Mouse (Mus musculus) lung, postnatal 0 days (tissue): ENCODE results near the gene Gm36079. TPM values are rescaled to one million over a fixed set of nuclear protein-coding genes. Genes with fewer than 3 reads are reported as not detected.
"Not testable (repeated sequence)": the region's sequence is repeated elsewhere in the genome, so short reads cannot be mapped to it uniquely, and the experiment has no call there.

ENCODE experiments used
- ATAC-seq: fragments of 200-750 bp; cut with Nextera tagmentation; 2 replicates; pipeline ENCODE4 v1.8.0; 2017; ENCODE audit warnings: moderate library complexity
- DNase-seq: peaks from one replicate; pipeline ENCODE4 v3.0.0-alpha.2; 2016; ENCODE audit warnings: low spot score
- H3K27ac ChIP-seq: fragments of 300-500 bp; sonication (generic); 2 replicates; pipeline ENCODE4 v1.5.1; 2014; ENCODE audit warnings: antibody characterized with exemption, mild to moderate bottlenecking, low read length, mixed read lengths
- H3K27me3 ChIP-seq: fragments of 300-500 bp; sonication (generic); replicated peaks from 2 replicates; pipeline ENCODE4 v1.6.1; 2014; ENCODE audit warnings: low read length, mixed read lengths; ENCODE audit not compliant: insufficient read depth
- H3K36me3 ChIP-seq: fragments of 300-500 bp; sonication (generic); 2 replicates; pipeline ENCODE4 v1.6.1; 2014; ENCODE audit warnings: low read length, mixed read lengths; ENCODE audit not compliant: insufficient read depth
- H3K4me1 ChIP-seq: fragments of 300-500 bp; sonication (generic); 2 replicates; pipeline ENCODE4 v1.6.1; 2014; ENCODE audit warnings: antibody characterized with exemption, low read depth, low read length, mixed read lengths; ENCODE audit not compliant: insufficient read depth
- H3K4me2 ChIP-seq: fragments of 300-500 bp; sonication (generic); replicated peaks from 2 replicates; pipeline ENCODE4 v1.6.1; 2014; ENCODE audit warnings: low read depth, mild to moderate bottlenecking, low read length, moderate library complexity, mixed read lengths
- H3K4me3 ChIP-seq: fragments of 300-500 bp; sonication (generic); 2 replicates; pipeline ENCODE4 v1.5.1; 2014; ENCODE audit warnings: low read depth, low read length
- H3K9ac ChIP-seq: fragments of 300-500 bp; sonication (generic); replicated peaks from 2 replicates; pipeline ENCODE4 v1.6.1; 2014; ENCODE audit warnings: low read depth, mild to moderate bottlenecking
- H3K9me3 ChIP-seq: fragments of 300-500 bp; sonication (generic); 2 replicates; pipeline ENCODE4 v1.6.1; 2016; ENCODE audit warnings: low read length, mixed read lengths
- CTCF ChIP-seq: IDR thresholded peaks from 2 replicates; pipeline ENCODE4 v1.5.1; 2016; ENCODE audit warnings: antibody characterized with exemption, mild to moderate bottlenecking
- WGBS: fragments of 180-500 bp; shearing (Covaris S2); extraction: QIAGEN DNeasy Blood & Tissue Kit; methylation state at CpG from one replicate; pipeline ENCODE4 v1.1.7; 2014; 5-methylcytosine and 5-hydroxymethylcytosine counted together
- polyA plus RNA-seq: library from polyadenylated mRNA; unstranded; fragments of >200 nt; fragmentation: Nextera tagmentation; extraction: Ambion mirVana; gene quantifications from 2 replicates; pipeline ENCODE4 v1.2.1, GENCODE M21; 2015

Gene Gm36079
- polyA plus RNA-seq, 1 experiment from 2014 or later, result not detected

DNA sequence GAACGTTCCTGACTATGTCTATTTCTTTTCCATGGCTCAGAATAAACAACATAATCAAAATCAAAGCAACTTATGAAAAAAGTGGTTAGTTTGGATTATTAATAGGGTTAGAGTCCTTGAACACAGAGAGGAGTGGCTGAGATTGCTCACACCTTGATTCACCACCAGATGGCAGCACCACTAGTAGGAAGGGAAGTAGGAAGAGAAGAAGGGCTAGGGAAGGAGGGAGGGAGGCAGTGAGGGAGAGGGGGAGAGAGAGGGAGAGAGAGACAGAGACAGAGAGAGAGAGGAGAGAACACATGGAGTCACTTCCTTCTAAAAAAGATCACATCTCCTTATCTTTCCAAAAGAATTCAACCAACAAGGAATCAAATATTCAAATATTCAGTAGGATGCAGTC lies 14.3 kb upstream of the Gm36079 start:
- H3K27me3 ChIP-seq, H3K27ac ChIP-seq, H3K4me3 ChIP-seq, H3K4me1 ChIP-seq, H3K4me2 ChIP-seq, H3K36me3 ChIP-seq, H3K9me3 ChIP-seq, H3K9ac ChIP-seq, ATAC-seq: not testable (repeated sequence)
- DNase-seq, result peak; percentile 4
- no CpG with 5 or more reads among the region's 1 CpGs for WGBS
- peak; percentile 49 for TF ChIP-seq CTCF

DNA sequence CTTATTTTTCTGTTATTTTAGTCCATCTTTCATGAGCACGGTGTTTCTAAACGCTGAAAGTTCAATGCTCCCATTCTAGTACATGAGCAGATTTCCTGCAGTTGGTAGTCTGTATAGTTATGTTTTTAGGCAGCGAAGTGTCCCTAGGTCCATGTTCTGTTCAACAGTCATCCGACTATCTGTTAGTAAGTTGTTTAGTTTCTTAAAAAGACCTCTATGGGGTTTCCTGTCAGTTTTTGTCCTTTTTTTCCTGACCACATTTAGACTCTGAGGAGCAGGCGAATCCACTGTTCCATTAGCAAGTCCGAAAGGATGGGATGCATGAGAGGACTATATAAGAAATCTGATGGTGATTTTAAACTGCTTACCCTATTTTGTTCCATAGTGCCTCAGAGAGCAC lies 11.1 kb upstream of the Gm36079 start:
- DNase-seq, H3K27me3 ChIP-seq, H3K36me3 ChIP-seq, H3K4me3 ChIP-seq, H3K9me3 ChIP-seq, ATAC-seq, H3K4me1 ChIP-seq, H3K27ac ChIP-seq, H3K9ac ChIP-seq, H3K4me2 ChIP-seq: not testable (repeated sequence)
- WGBS, result 10% methylated on average over 6 of the region's 6 CpGs

DNA sequence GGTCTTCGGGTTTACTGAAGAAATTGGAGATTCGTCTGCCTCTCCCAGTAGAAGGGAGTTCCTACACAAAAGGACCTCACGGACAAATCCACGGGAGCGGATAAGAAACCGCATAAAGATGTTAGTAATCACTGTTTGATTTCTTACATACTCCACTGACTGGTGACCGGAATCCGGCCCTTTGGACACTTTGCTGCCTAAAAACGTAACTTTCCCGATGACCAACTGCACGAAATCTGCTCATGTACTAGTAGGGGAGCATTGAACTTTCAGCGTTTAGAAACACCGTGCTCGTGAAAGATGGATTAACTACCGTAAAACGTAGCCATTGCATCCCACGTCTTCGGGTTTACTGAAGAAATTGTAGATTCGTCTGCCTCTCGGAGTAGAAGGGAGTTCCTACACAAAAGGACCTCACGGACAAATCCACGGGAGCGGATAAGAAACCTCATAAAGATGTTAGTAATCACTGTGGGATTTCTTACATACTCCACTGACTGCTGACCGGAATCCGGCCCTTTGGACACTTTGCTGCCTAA lies 9.8 kb upstream of the Gm36079 start:
- H3K4me3 ChIP-seq, H3K27ac ChIP-seq, H3K9me3 ChIP-seq, DNase-seq, H3K27me3 ChIP-seq, ATAC-seq, H3K9ac ChIP-seq, H3K4me2 ChIP-seq, H3K4me1 ChIP-seq, H3K36me3 ChIP-seq: not testable (repeated sequence)
- 1% methylated on average over 23 of the region's 25 CpGs for WGBS

DNA sequence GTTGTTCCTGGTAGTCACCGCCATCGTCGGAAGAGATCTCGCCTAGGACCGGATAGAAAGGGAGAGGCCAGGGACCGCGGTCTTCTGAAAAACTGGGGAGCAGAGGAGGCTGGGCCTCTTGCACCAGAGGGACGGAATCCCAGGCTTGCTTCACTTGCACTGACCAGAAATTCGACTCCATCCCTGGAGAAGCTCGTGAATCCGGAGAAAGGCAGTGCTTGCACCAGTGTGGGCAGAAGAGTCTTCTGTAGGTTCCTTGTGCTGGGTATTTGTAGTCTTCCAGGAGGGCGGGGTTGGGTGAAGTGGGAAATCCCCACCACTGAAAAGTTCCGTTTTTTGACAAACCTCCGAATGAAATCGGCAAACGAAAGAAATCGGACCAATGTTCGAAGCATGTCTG lies 8.3 kb upstream of the Gm36079 start:
- H3K27me3 ChIP-seq, H3K9me3 ChIP-seq, H3K4me2 ChIP-seq, H3K4me1 ChIP-seq, ATAC-seq, H3K27ac ChIP-seq, H3K9ac ChIP-seq, DNase-seq, H3K4me3 ChIP-seq, H3K36me3 ChIP-seq: not testable (repeated sequence)
- 3% methylated on average over 9 of the region's 18 CpGs for WGBS

DNA sequence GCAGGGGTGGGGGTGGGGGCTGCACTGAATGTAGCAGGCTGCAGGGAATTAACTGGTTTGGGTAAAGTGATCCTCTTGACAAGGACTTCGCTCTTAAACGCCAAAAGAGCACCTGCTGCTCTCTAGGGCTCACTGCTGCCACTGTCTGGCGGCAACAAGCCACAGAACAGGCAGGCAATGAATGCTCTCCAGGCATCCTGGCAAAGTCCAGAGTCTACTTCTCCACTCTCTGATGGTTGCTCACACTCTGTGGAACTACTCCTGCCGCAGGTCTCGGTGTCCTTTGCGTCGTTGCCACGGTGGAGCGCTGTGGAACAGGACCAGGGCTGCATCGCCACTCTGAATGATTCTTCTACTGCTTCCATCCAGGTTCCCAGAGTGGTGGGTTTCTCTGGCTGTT lies 7.8 kb upstream of the Gm36079 start:
- H3K9me3 ChIP-seq, DNase-seq, H3K4me2 ChIP-seq, H3K27ac ChIP-seq, H3K27me3 ChIP-seq, H3K4me1 ChIP-seq, ATAC-seq, H3K9ac ChIP-seq, H3K36me3 ChIP-seq, H3K4me3 ChIP-seq: not testable (repeated sequence)
- 3% methylated on average over 3 of the region's 10 CpGs for WGBS

DNA sequence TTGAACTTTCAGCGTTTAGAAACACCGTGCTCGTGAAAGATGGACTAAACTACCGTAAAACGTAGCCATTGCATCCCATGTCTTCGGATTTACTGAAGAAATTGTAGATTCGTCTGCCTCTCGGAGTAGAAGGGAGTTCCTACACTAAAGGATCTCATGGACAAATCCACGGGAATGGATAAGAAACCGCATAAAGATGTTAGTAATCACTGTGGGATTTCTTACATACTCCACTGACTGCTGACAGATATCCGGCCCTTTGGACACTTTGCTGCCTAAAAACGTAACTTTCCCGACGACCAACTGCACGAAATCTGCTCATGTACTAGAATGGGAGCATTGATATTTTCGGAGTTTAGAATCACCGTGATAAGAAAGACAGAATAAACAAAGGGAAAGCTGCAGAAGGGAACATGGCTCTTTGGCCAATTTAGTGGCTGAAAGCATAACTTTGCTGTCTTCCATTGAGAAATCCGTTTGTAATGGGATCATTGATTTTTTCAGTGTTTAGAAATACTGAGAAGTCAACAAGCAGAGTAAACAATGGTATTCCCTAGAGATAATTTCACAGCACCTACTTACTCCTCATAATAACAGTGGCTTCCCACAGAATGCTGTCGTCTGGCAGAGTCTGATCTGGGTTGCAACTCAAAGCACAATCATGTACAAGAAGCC lies 6.8 kb upstream of the Gm36079 start:
- not testable (repeated sequence) for H3K9ac ChIP-seq, H3K9me3 ChIP-seq, H3K4me1 ChIP-seq, H3K4me2 ChIP-seq, H3K27ac ChIP-seq, H3K27me3 ChIP-seq, H3K36me3 ChIP-seq, ATAC-seq, H3K4me3 ChIP-seq
- 5% methylated on average over 16 of the region's 19 CpGs for WGBS
- DNase-seq, result peak; percentile 3

DNA sequence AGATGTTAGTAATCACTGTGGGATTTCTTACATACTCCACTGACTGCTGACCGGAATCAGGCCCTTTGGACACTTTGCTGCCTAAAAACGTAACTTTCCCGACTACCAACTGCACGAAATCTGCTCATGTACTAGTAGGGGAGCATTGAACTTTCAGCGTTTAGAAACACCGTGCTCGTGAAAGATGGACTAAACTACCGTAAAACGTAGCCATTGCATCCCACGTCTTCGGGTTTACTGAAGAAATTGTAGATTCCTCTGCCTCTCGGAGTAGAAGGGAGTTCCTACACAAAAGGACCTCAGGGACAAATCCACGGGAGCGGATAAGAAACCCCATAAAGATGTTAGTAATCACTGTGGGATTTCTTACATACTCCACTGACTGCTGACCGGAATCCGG lies 4.9 kb upstream of the Gm36079 start:
- ATAC-seq, H3K4me2 ChIP-seq, H3K27ac ChIP-seq, H3K4me3 ChIP-seq, H3K36me3 ChIP-seq, H3K9ac ChIP-seq, H3K4me1 ChIP-seq, H3K27me3 ChIP-seq, DNase-seq, H3K9me3 ChIP-seq: not testable (repeated sequence)
- 5% methylated on average over 10 of the region's 16 CpGs for WGBS

DNA sequence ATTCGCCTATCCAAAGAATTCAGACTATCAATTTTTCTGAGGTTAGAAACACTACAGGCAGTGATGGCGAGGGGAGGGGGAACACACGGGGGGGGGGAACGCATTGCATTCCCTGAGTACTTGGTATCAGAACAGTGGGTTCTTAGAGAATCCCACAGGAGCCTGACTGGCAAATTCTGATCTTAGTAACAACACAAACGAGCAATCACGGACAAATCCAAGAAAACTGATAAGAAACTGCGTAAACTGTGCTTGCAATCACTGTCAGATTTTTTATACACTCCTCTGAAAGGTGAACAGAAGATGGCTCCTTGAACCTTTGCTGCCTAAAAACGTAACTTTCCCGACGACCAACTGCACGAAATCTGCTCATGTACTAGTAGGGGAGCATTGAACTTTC lies 557 bp upstream of the Gm36079 start:
- not testable (repeated sequence) for H3K4me3 ChIP-seq, H3K36me3 ChIP-seq, H3K27me3 ChIP-seq, ATAC-seq, H3K4me1 ChIP-seq, H3K4me2 ChIP-seq, DNase-seq, H3K9me3 ChIP-seq, H3K9ac ChIP-seq, H3K27ac ChIP-seq
- 1% methylated on average over 11 of the region's 11 CpGs for WGBS

DNA sequence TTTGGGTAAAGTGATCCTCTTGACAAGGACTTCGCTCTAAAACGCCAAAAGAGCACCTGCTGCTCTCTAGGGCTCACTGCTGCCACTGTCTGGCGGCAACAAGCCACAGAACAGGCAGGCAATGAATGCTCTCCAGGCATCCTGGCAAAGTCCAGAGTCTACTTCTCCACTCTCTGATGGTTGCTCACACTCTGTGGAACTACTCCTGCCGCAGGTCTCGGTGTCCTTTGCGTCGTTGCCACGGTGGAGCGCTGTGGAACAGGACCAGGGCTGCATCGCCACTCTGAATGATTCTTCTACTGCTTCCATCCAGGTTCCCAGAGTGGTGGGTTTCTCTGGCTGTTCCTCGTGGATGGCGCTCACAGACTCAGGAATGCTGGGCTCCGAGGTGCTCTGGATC lies 438 bp downstream of the Gm36079 start:
- WGBS, result 0% methylated on average over 3 of the region's 13 CpGs
- not testable (repeated sequence) for H3K4me1 ChIP-seq, H3K27me3 ChIP-seq, H3K9ac ChIP-seq, H3K9me3 ChIP-seq, DNase-seq, H3K4me2 ChIP-seq, ATAC-seq, H3K36me3 ChIP-seq, H3K4me3 ChIP-seq, H3K27ac ChIP-seq

DNA sequence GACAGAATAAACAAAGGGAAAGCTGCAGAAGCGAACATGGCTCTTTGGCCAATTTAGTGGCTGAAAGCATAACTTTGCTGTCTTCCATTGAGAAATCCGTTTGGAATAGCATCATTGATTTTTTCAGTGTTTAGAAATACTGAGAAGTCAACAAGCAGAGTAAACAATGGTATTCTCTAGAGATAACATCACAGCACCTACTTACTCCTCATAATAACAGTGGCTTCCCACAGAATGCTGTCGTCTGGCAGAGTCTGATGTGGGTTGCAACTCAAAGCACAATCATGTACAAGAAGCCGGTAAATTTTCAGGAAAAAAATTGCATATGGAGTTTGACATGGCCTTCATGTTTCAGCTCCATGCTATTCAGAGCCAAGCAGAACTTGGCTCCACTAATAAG lies 1.2 kb downstream of the Gm36079 start:
- not testable (repeated sequence) for H3K27ac ChIP-seq, H3K4me1 ChIP-seq, H3K4me2 ChIP-seq, H3K9ac ChIP-seq, H3K27me3 ChIP-seq, H3K4me3 ChIP-seq, DNase-seq, ATAC-seq, H3K36me3 ChIP-seq, H3K9me3 ChIP-seq
- WGBS, result 11% methylated on average over 4 of the region's 4 CpGs
